Mouse (Mus musculus): ENCODE measurements around the gene Ostm1.

DNA sequence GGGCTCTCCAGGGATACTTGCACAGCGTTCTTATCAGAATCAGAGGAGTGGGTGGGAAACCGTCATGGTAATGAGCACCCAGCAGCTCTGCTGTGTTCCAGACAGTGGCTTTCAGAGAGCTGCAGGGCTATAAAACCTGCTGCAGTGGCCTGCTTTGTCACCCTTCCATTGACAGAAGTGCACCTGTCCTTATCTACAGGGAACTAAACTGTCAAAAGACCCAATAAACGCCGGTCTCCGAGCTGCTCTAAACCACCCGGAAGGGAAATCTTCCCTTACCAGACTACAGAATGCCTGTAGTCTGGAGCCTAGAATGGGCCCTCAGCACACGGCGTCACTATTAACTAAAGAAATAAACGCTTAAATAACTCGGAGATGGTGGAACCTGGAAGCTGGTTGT is 168.2 kb downstream of the Ostm1 start:
- TF ChIP-seq GATA1 (IDR thresholded peaks at IDR 0.05; ENCODE audit: borderline replicate concordance, low read length) (no peak), FLI1 (IDR thresholded peaks at IDR 0.05; ENCODE audit: low read length) (no peak)
